Mouse (Mus musculus): ENCODE measurements around the gene Olfr1484. TPM values are rescaled to one million over a fixed set of nuclear protein-coding genes. Genes with fewer than 3 reads are reported as not detected.
"Not testable (repeated sequence)": the region's sequence is repeated elsewhere in the genome, so short reads cannot be mapped to it uniquely, and the experiment has no call there.

Olfr1484 gene
- not detected in 2 replicates for total RNA-seq (2015; ENCODE audit: low replicate concordance)
- total RNA-seq (2017; ENCODE audit: low replicate concordance): 0.39 TPM in 1 of 2 replicates, not detected in the other

GRCm38 (mm10) chr19:13583211-13583610 is at the start of gene Olfr1484:
Gene Olfr1484, plus strand, starts transcription at chr19:13583511.
- no peak for ATAC-seq (replicated peaks; ENCODE audit: low FRiP score, poor library complexity, severe bottlenecking)

GRCm38 (mm10) chr19:13617075-13617474 is 33.8 kb downstream of the Olfr1484 start, which contains the start of gene Olfr1487:
Gene Olfr1487, plus strand, starts transcription at chr19:13617375.
- not testable (repeated sequence) for ATAC-seq (replicated peaks; ENCODE audit: low FRiP score, poor library complexity, severe bottlenecking)

DNA sequence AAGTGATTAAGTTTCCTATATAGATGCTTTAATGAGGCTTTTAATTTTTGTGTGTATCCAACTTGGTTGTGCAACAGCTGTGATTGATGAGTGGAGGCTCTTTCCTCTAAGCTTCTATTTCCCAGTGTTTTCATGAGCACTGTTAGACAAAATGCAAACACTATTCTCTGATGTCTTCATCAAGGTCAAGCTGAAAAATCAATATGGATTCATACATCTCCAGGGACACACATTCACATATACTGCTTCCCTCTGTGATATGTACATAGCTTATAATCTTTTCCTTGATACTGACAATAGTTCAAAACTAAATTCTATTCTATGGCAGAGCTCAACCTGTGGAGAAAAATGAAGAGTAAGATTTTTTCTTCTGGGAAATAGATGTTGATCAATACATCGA is 48.0 kb downstream of the Olfr1484 start, which contains the start of gene Olfr1489:
TSS of gene Olfr1489 (plus strand) at position 301 of the 400 bp plus-strand sequence.
- no peak for ATAC-seq (replicated peaks; ENCODE audit: low FRiP score, poor library complexity, severe bottlenecking)

Other genes with a start within 250 kb of the Olfr1484 start
- not detected in 2 replicates for gene Olfr1466, start 244.6 kb upstream of the Olfr1484 start, total RNA-seq (2015; ENCODE audit: low replicate concordance)
- not detected in 2 replicates for gene Olfr1466, start 244.6 kb upstream of the Olfr1484 start, total RNA-seq (2017; ENCODE audit: low replicate concordance)
- not detected in 2 replicates for gene Olfr1467, start 221.3 kb upstream of the Olfr1484 start, total RNA-seq (2015; ENCODE audit: low replicate concordance)
- gene Olfr1467, start 221.3 kb upstream of the Olfr1484 start, total RNA-seq (2017; ENCODE audit: low replicate concordance): not detected in 2 replicates
- not detected in 2 replicates for gene Olfr1469, start 175.7 kb upstream of the Olfr1484 start, total RNA-seq (2015; ENCODE audit: low replicate concordance)
- not detected in 2 replicates for gene Olfr1469, start 175.7 kb upstream of the Olfr1484 start, total RNA-seq (2017; ENCODE audit: low replicate concordance)
- not detected in 2 replicates for gene Olfr1471, start 140.1 kb upstream of the Olfr1484 start, total RNA-seq (2015; ENCODE audit: low replicate concordance)
- gene Olfr1471, start 140.1 kb upstream of the Olfr1484 start, total RNA-seq (2017; ENCODE audit: low replicate concordance): not detected in 2 replicates
- not detected in 2 replicates for gene Olfr1472, start 127.4 kb upstream of the Olfr1484 start, total RNA-seq (2015; ENCODE audit: low replicate concordance)
- gene Olfr1472, start 127.4 kb upstream of the Olfr1484 start, total RNA-seq (2017; ENCODE audit: low replicate concordance): not detected in 2 replicates
- not detected in 2 replicates for gene Olfr1474, start 113.9 kb upstream of the Olfr1484 start, total RNA-seq (2015; ENCODE audit: low replicate concordance)
- not detected in 2 replicates for gene Olfr1474, start 113.9 kb upstream of the Olfr1484 start, total RNA-seq (2017; ENCODE audit: low replicate concordance)
- gene Olfr1475, start 103.3 kb upstream of the Olfr1484 start, total RNA-seq (2015; ENCODE audit: low replicate concordance): not detected in 2 replicates
- not detected in 2 replicates for gene Olfr1475, start 103.3 kb upstream of the Olfr1484 start, total RNA-seq (2017; ENCODE audit: low replicate concordance)
- not detected in 2 replicates for gene Olfr1477, start 83.0 kb upstream of the Olfr1484 start, total RNA-seq (2015; ENCODE audit: low replicate concordance)
- not detected in 2 replicates for gene Olfr1477, start 83.0 kb upstream of the Olfr1484 start, total RNA-seq (2017; ENCODE audit: low replicate concordance)
- gene Olfr1480, start 55.6 kb upstream of the Olfr1484 start, total RNA-seq (2015; ENCODE audit: low replicate concordance): not detected in 2 replicates
- gene Olfr1480, start 55.6 kb upstream of the Olfr1484 start, total RNA-seq (2017; ENCODE audit: low replicate concordance): not detected in 2 replicates
- not detected in 2 replicates for gene Olfr1487, start 33.9 kb downstream of the Olfr1484 start, total RNA-seq (2015; ENCODE audit: low replicate concordance)
- gene Olfr1487, start 33.9 kb downstream of the Olfr1484 start, total RNA-seq (2017; ENCODE audit: low replicate concordance): not detected in 2 replicates
- not detected in 2 replicates for gene Olfr1489, start 48.1 kb downstream of the Olfr1484 start, total RNA-seq (2015; ENCODE audit: low replicate concordance)
- gene Olfr1489, start 48.1 kb downstream of the Olfr1484 start, total RNA-seq (2017; ENCODE audit: low replicate concordance): not detected in 2 replicates
- not detected in 2 replicates for gene Olfr1490, start 67.6 kb downstream of the Olfr1484 start, total RNA-seq (2015; ENCODE audit: low replicate concordance)
- gene Olfr1490, start 67.6 kb downstream of the Olfr1484 start, total RNA-seq (2017; ENCODE audit: low replicate concordance): not detected in 2 replicates
- gene Olfr1491, start 113.8 kb downstream of the Olfr1484 start, total RNA-seq (2015; ENCODE audit: low replicate concordance): not detected in 2 replicates
- not detected in 2 replicates for gene Olfr1491, start 113.8 kb downstream of the Olfr1484 start, total RNA-seq (2017; ENCODE audit: low replicate concordance)
- not detected in 2 replicates for gene Olfr1493-ps1, start 139.8 kb downstream of the Olfr1484 start, total RNA-seq (2015; ENCODE audit: low replicate concordance)
- gene Olfr1493-ps1, start 139.8 kb downstream of the Olfr1484 start, total RNA-seq (2017; ENCODE audit: low replicate concordance): not detected in 2 replicates
- gene Olfr1494, start 156.2 kb downstream of the Olfr1484 start, total RNA-seq (2015; ENCODE audit: low replicate concordance): not detected in 2 replicates
- gene Olfr1494, start 156.2 kb downstream of the Olfr1484 start, total RNA-seq (2017; ENCODE audit: low replicate concordance): not detected in 2 replicates
- gene Olfr1495, start 181.1 kb downstream of the Olfr1484 start, total RNA-seq (2015; ENCODE audit: low replicate concordance): not detected in 2 replicates
- gene Olfr1495, start 181.1 kb downstream of the Olfr1484 start, total RNA-seq (2017; ENCODE audit: low replicate concordance): not detected in 2 replicates
- not detected in 2 replicates for gene Olfr1496, start 194.4 kb downstream of the Olfr1484 start, total RNA-seq (2015; ENCODE audit: low replicate concordance)
- gene Olfr1496, start 194.4 kb downstream of the Olfr1484 start, total RNA-seq (2017; ENCODE audit: low replicate concordance): not detected in 2 replicates
- gene Olfr1497, start 214.7 kb downstream of the Olfr1484 start, total RNA-seq (2015; ENCODE audit: low replicate concordance): not detected in 2 replicates
- not detected in 2 replicates for gene Olfr1497, start 214.7 kb downstream of the Olfr1484 start, total RNA-seq (2017; ENCODE audit: low replicate concordance)
- gene Olfr1499, start 235.9 kb downstream of the Olfr1484 start, total RNA-seq (2015; ENCODE audit: low replicate concordance): not detected in 2 replicates
- not detected in 2 replicates for gene Olfr1499, start 235.9 kb downstream of the Olfr1484 start, total RNA-seq (2017; ENCODE audit: low replicate concordance)
- gene Olfr1500, start 247.0 kb downstream of the Olfr1484 start, total RNA-seq (2015; ENCODE audit: low replicate concordance): not detected in 2 replicates
- not detected in 2 replicates for gene Olfr1500, start 247.0 kb downstream of the Olfr1484 start, total RNA-seq (2017; ENCODE audit: low replicate concordance)